Mouse (Mus musculus): ENCODE data around the gene Npas4.

DNA sequence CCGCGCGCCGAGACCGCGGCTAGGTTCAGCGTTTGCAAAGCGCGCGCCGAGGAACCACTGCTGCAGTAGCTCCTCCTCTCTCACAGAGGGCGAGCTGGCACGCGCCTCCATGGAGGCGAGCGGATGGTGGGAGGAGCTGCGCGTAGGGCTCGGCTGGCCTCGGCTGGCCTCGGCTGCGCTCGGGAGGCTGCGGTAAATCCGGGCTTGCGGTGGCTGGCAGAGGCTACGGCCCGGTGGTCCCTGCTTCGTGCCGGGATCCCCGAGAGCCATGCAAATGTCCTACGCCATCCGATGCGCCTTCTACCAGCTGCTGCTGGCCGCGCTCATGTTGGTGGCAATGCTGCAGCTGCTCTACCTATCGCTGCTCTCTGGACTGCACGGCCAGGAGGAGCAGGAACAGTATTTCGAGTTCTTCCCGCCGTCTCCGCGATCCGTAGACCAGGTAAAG lies 48.6 kb upstream of the Npas4 start, which contains the start of the genes B4gat1 and AC124502.3:
- peak; percentile 33; the same call in 1 of the 2 replicates for TF ChIP-seq CTCF (IDR thresholded peaks at IDR 0.05; ENCODE audit: low read depth, low read length)
- 0 out of 2 replicates have a peak, but pooled peaks have one; percentile 21 for TF ChIP-seq POLR2A (IDR thresholded peaks at IDR 0.05; ENCODE audit: extremely low read depth, insufficient read depth, low read length)

Data from liver, adult 2 months (tissue).